Mouse (Mus musculus) hindbrain, embryonic 11.5 days (tissue): ENCODE results near the gene Spock1. TPM values are rescaled to one million over a fixed set of nuclear protein-coding genes. Genes with fewer than 3 reads are reported as not detected.

ENCODE experiments used
- ATAC-seq: fragments of 200-750 bp; cut with Nextera tagmentation; 2 replicates; pipeline ENCODE4 v1.8.0; 2017; ENCODE audit warnings: mild to moderate bottlenecking, moderate TSS enrichment, moderate library complexity; ENCODE audit not compliant: low FRiP score
- DNase-seq: peaks from one replicate; pipeline ENCODE4 v3.0.0-alpha.2; 2015; ENCODE audit warnings: low spot score
- H3K27ac ChIP-seq: fragments of 300-500 bp; sonication (generic); 2 replicates; pipeline ENCODE4 v1.5.1; 2014; ENCODE audit warnings: mild to moderate bottlenecking, low read depth, low read length
- H3K27me3 ChIP-seq: fragments of 300-500 bp; sonication (generic); 2 replicates; pipeline ENCODE4 v1.6.1; 2014; ENCODE audit warnings: mild to moderate bottlenecking, low read length, moderate library complexity, mixed read lengths; ENCODE audit not compliant: control insufficient read depth, insufficient read depth
- H3K36me3 ChIP-seq: fragments of 300-500 bp; sonication (generic); 2 replicates; pipeline ENCODE4 v1.6.1; 2014; ENCODE audit warnings: mild to moderate bottlenecking, low read length, moderate library complexity, mixed read lengths; ENCODE audit not compliant: control insufficient read depth, insufficient read depth
- H3K4me1 ChIP-seq: fragments of 300-500 bp; sonication (generic); replicated peaks from 2 replicates; pipeline ENCODE4 v1.6.1; 2014; ENCODE audit warnings: low read length, mixed read lengths; ENCODE audit not compliant: control insufficient read depth, insufficient read depth
- H3K4me2 ChIP-seq: fragments of 300-500 bp; sonication (generic); replicated peaks from 2 replicates; pipeline ENCODE4 v1.6.1; 2014; ENCODE audit warnings: mild to moderate bottlenecking, low read depth, low read length
- H3K4me3 ChIP-seq: fragments of 300-500 bp; sonication (generic); 2 replicates; pipeline ENCODE4 v1.5.1; 2014; ENCODE audit warnings: low read depth, low read length
- H3K9ac ChIP-seq: fragments of 300-500 bp; sonication (generic); 2 replicates; pipeline ENCODE4 v1.6.1; 2014; ENCODE audit warnings: low read depth, low read length
- H3K9me3 ChIP-seq: fragments of 300-500 bp; sonication (generic); 2 replicates; pipeline ENCODE4 v1.6.1; 2016; ENCODE audit warnings: low read length; ENCODE audit not compliant: control insufficient read depth
- WGBS: fragments of 180-500 bp; shearing (Covaris S2); extraction: QIAGEN DNeasy Blood & Tissue Kit; methylation state at CpG from one replicate; pipeline ENCODE4 v1.1.7; 2014; 5-methylcytosine and 5-hydroxymethylcytosine counted together
- polyA plus RNA-seq: library from polyadenylated mRNA; unstranded; fragments of >200 nt; fragmentation: Nextera tagmentation; extraction: Ambion mirVana; gene quantifications from 2 replicates; pipeline ENCODE4 v1.2.1, GENCODE M21; 2014

Spock1 gene
- polyA plus RNA-seq, 1 experiment from 2014 or later = 17.0 TPM

DNA sequence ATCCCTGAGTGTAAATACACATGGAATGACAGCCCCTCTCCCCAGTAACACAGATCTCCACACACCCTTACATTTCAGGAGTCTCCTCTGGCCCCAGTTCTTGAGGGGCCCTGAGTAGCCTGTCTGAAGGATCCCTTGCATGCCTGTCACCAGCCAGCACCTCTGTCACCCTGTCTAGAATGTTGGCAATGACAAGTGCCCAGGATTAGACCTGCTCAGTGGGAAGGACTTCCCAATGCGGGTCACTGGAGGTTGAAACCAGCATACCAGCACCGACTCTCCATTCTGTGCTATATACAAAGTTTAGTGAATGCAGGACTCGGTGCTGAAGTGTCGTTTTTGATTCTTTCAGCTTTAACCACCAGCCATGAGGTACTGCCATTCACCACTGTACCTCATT lies 266.5 kb downstream of the Spock1 start:
- H3K27ac ChIP-seq = no peak overlapping the region
- H3K9me3 ChIP-seq = no peaks in the 10 kb centered on the region
- no peaks in the 10 kb centered on the region for H3K36me3 ChIP-seq
- no peaks in the 10 kb centered on the region; the same call in 1 of the 2 replicates for H3K27me3 ChIP-seq
- no peak overlapping the region for H3K4me2 ChIP-seq
- H3K9ac ChIP-seq = no peak overlapping the region
- no peaks in the 10 kb centered on the region for H3K4me1 ChIP-seq
- DNase-seq (no peak), ATAC-seq (no peak)
- no peak overlapping the region for H3K4me3 ChIP-seq
- WGBS = 86% methylated on average over 4 of the region's 4 CpGs

DNA sequence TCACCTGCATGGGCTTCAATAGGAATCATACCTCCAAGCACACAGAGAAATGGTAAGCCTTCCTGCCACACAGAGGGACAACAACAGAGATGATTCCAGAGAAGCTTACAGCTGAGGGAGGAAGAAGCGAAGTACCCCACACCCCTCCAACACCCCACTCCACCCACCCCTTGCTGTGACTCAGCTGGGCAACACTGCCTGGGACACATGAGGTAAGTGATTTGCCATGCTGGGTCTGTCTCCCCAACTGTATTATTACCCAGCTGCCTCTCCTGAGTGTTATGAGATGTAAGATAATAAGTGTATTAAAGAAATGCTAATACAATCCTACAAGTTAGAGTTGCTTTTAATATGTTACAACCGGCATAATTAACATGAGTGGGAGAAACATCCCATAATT lies 267.2 kb downstream of the Spock1 start:
- Histone ChIP-seq H3K9ac (no peak overlapping the region), H3K36me3 (no peaks in the 10 kb centered on the region), H3K27ac (no peak overlapping the region), H3K27me3 (no peaks in the 10 kb centered on the region; the same call in 1 of the 2 replicates), H3K9me3 (no peaks in the 10 kb centered on the region), H3K4me3 (no peak overlapping the region), H3K4me2 (no peak overlapping the region), H3K4me1 (no peaks in the 10 kb centered on the region)
- DNase-seq = no peak
- WGBS = 75% methylated on average over 2 of the region's 2 CpGs
- ATAC-seq = no peak

DNA sequence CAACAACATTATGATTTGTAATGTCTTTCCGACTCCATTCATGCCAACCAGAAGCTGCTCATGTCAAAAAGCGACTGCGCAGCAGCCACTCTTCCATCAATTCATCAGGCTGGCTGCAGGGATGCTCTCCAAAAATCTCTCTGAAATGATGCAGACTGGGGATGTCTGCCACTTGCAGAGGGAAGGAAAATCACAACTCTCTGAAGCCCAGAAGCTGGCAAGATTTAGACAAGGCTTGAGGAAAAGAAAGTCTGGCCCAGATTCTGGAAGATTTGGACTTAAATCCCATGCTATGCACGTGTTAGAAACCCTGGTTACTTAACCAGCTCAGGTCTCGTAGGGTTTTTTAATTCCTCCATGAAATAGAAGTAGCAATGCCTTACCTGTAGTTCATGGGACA lies 269.3 kb downstream of the Spock1 start:
- Histone ChIP-seq H3K27me3 (no peaks in the 10 kb centered on the region; the same call in 1 of the 2 replicates), H3K4me2 (no peak overlapping the region), H3K4me3 (no peak overlapping the region), H3K9me3 (no peaks in the 10 kb centered on the region), H3K36me3 (no peaks in the 10 kb centered on the region), H3K9ac (no peak overlapping the region), H3K4me1 (no peaks in the 10 kb centered on the region), H3K27ac (no peak overlapping the region)
- DNase-seq (no peak), ATAC-seq (no peak)
- 91% methylated on average over 5 of the region's 5 CpGs for WGBS

DNA sequence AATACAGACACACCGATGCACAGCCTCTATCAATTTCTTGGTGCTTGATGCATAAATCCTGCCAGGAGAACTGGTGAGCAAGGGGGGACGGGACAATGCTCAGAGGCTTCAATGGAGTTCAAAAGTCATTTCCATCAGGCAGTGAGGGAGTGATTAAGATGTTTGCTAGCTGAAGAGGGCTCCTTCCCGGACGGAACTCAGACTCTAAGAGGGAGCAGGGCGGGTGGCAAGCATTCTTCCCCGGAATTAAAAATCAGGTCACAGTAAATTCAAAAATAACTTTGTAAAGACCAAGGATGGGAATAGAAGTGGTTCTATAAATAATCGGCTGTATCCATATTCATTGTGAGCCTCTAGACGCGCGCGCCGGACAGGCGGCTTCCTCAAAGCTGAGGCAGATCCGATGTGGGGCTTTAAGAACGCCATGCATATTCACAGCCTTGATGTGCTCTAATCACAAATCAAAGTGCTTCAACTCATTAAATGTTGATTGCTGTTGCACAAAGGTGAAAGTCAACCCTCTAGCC lies 270.5 kb downstream of the Spock1 start:
- no peak overlapping the region for H3K9ac ChIP-seq
- no peak overlapping the region for H3K4me2 ChIP-seq
- no peak overlapping the region for H3K4me3 ChIP-seq
- no peaks in the 10 kb centered on the region for H3K36me3 ChIP-seq
- no peaks in the 10 kb centered on the region for H3K9me3 ChIP-seq
- H3K27ac ChIP-seq = no peak overlapping the region
- DNase-seq (no peak), ATAC-seq (no peak)
- no peaks in the 10 kb centered on the region for H3K27me3 ChIP-seq
- WGBS = 82% methylated on average over 15 of the region's 15 CpGs
- H3K4me1 ChIP-seq = no peaks in the 10 kb centered on the region

DNA sequence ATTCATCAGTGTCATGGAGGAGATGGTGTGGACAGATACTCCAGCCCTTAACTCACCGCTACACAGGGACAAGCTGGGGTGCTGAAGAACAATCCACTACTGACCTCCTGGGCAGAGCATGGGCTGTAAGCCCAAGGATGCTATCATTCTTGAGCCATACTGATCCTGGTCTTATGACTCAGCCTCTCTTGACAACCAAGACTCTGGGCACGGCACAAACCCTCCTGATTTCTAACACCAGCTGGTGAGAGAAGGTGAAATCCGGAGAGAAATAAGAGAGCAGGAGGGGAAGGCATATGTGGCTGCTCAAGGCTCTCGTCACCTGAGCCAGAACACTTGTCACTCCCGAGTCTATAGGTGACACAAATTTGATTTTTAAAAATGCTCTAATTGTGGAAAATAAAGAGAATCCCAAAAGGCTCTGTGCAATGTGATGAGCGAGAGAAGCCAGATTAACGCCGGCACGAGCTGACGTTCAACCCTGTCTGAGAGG lies 271.0 kb downstream of the Spock1 start:
- no peaks in the 10 kb centered on the region for H3K4me1 ChIP-seq
- H3K4me2 ChIP-seq = no peak overlapping the region
- H3K9me3 ChIP-seq = no peaks in the 10 kb centered on the region
- no peaks in the 10 kb centered on the region for H3K36me3 ChIP-seq
- WGBS = 79% methylated on average over 10 of the region's 10 CpGs
- ATAC-seq (no peak), DNase-seq (no peak)
- no peak overlapping the region for H3K4me3 ChIP-seq
- no peak overlapping the region for H3K27ac ChIP-seq
- no peaks in the 10 kb centered on the region for H3K27me3 ChIP-seq
- H3K9ac ChIP-seq = no peak overlapping the region

DNA sequence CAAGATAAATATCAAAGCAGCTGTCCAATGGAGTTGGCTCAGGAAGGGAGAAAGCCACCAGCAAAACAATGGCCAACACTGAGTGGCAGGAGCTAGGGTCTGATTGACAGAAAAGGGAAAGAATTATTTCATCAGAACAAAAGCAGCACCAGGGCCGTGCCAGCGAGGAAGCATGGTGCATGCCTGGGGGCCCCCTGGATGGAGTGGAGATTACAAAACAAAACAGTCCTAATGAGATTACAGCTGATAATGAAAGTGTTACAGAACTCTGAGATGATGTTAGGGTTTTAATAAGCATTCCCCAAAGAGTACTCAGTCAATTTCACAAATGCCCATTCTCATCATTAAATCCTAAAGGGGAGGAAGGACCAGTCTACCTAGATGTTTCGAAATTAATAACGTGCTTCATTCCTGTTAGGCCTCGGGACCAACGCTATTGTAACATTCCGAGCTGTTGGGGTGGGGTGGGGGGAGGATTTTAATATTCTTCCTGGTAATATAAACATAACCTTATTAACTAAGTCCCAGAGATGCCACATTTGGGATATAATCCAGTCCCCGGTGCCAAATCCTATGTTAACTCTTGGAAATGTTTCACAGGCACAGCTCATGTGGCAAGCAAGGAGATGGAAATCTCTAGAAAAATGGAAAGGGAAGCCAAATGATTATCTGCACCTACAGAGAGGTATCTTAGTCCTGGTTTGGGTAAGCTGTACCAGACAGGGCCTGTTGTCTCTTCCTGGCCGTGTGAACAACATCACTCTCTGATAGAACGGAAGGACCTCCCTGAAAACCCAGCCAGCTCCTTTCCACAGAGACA lies 271.7 kb downstream of the Spock1 start:
- no peaks in the 10 kb centered on the region for H3K27me3 ChIP-seq
- H3K9ac ChIP-seq = no peak overlapping the region
- H3K4me2 ChIP-seq = no peak overlapping the region
- no peaks in the 10 kb centered on the region for H3K36me3 ChIP-seq
- H3K27ac ChIP-seq = no peak overlapping the region
- no peak for ATAC-seq
- 67% methylated on average over 10 of the region's 10 CpGs for WGBS
- H3K4me3 ChIP-seq = no peak overlapping the region
- no peaks in the 10 kb centered on the region for H3K9me3 ChIP-seq
- no peak for DNase-seq
- H3K4me1 ChIP-seq = no peaks in the 10 kb centered on the region

DNA sequence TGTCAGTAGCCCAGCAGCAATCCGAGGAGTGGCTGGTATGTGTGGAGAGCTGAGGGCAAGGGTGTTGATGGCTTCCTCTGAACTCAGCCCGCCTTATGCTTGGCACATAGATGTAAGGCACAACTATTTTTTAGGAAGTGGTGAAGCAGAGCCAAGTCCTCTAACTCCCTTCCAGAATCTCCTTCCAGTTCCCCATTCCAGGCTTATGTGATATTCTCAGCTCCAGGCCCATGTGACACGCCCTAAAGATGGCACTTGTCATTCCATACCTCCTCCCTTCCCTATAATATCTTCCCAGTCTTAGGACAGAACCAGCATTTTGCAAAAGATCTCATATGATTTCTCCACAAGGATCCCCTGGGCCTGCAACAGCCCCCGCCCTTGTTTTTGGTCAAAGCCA lies 277.6 kb downstream of the Spock1 start:
- no peak for ATAC-seq

DNA sequence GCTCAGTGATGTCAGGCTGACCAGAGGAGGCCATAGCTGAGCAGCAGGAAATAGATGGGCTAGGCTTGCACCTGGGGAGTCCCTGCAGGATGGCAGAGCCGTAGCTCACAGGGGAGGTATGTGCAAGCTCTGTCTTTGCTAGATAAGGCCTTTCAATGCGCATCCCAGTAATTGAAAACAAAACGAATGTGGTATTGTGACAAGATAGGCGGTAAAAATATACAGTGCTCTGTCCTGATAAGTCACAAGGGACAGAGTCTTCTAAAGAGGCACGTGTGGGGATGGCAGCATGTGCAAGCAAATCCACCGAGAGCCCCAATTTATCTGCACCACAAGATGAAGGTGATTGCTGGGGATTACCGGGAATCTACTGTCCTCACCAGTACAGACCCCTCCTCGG lies 279.9 kb downstream of the Spock1 start:
- Histone ChIP-seq H3K27ac (no peak overlapping the region), H3K9me3 (no peaks in the 10 kb centered on the region), H3K4me2 (no peak overlapping the region), H3K27me3 (no peaks in the 10 kb centered on the region), H3K9ac (no peak overlapping the region), H3K4me1 (no peaks in the 10 kb centered on the region), H3K4me3 (no peak overlapping the region), H3K36me3 (no peaks in the 10 kb centered on the region)
- no peak for DNase-seq
- no peak for ATAC-seq
- 57% methylated on average over 8 of the region's 8 CpGs for WGBS

More for the DNA sequence above, 277.6 kb downstream of the Spock1 start:
- Histone ChIP-seq H3K36me3 (no peaks in the 10 kb centered on the region), H3K4me2 (no peak overlapping the region), H3K4me1 (no peaks in the 10 kb centered on the region), H3K9me3 (no peaks in the 10 kb centered on the region), H3K4me3 (no peak overlapping the region), H3K27ac (no peak overlapping the region), H3K27me3 (no peaks in the 10 kb centered on the region), H3K9ac (no peak overlapping the region)
- WGBS = 84% methylated on average over 4 of the region's 4 CpGs
- DNase-seq = no peak

DNA sequence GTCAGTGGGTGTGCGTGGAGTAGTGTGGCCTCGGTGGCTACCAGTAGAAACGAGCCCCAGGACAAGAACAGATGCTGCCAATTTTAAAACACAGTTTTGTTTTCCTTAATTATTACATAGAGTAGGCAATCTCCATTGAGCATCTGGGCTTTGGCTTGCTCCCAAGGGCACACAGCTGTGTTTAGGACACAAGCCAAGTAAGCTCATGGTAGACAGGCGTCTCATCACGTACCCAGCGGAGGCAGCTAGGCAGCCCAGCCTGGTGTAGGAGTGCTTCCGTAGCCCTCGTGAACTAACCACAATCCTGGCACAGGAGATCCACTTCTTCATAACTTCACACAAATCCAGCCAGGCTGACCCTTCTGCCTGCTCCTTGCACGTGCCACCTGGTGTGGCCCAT lies 281.7 kb downstream of the Spock1 start:
- DNase-seq (no peak), ATAC-seq (no peak)
- no peak overlapping the region for H3K4me3 ChIP-seq
- no peaks in the 10 kb centered on the region for H3K9me3 ChIP-seq
- no peaks in the 10 kb centered on the region for H3K27me3 ChIP-seq
- 90% methylated on average over 9 of the region's 9 CpGs for WGBS
- no peak overlapping the region for H3K27ac ChIP-seq
- no peaks in the 10 kb centered on the region for H3K4me1 ChIP-seq
- H3K4me2 ChIP-seq = no peak overlapping the region
- H3K9ac ChIP-seq = no peak overlapping the region
- H3K36me3 ChIP-seq = no peaks in the 10 kb centered on the region
